Mouse (Mus musculus) midbrain, embryonic 16.5 days (tissue): ENCODE data around the gene Cox8b. TPM values are rescaled to one million over a fixed set of nuclear protein-coding genes. Genes with fewer than 3 reads are reported as not detected.
"Not testable (repeated sequence)": the region's sequence is repeated elsewhere in the genome, so short reads cannot be mapped to it uniquely, and the experiment has no call there.

Source experiments
- ATAC-seq: fragments of 200-750 bp; cut with Nextera tagmentation; 2 replicates; pipeline ENCODE4 v1.8.0; 2017; ENCODE audit warnings: moderate TSS enrichment
- H3K27ac ChIP-seq: fragments of 300-500 bp; sonication (generic); 2 replicates; pipeline ENCODE4 v1.5.1; 2014; ENCODE audit warnings: mild to moderate bottlenecking, low read length, mixed read lengths
- H3K27me3 ChIP-seq: fragments of 300-500 bp; sonication (generic); 2 replicates; pipeline ENCODE4 v1.6.1; 2014; ENCODE audit warnings: low read depth, low read length, mixed read lengths; ENCODE audit not compliant: control insufficient read depth, insufficient read depth
- H3K36me3 ChIP-seq: fragments of 300-500 bp; sonication (generic); 2 replicates; pipeline ENCODE4 v1.6.1; 2014; ENCODE audit warnings: mild to moderate bottlenecking, low read length, moderate library complexity, mixed read lengths; ENCODE audit not compliant: control insufficient read depth, insufficient read depth
- H3K4me1 ChIP-seq: fragments of 300-500 bp; sonication (generic); 2 replicates; pipeline ENCODE4 v1.6.1; 2014; ENCODE audit warnings: mild to moderate bottlenecking, low read length, mixed read lengths; ENCODE audit not compliant: control insufficient read depth, insufficient read depth
- H3K4me2 ChIP-seq: fragments of 300-500 bp; sonication (generic); 2 replicates; pipeline ENCODE4 v1.6.1; 2014; ENCODE audit warnings: mild to moderate bottlenecking, low read length, mixed read lengths
- H3K4me3 ChIP-seq: fragments of 300-500 bp; sonication (generic); 2 replicates; pipeline ENCODE4 v1.5.1; 2014; ENCODE audit warnings: low read depth, mild to moderate bottlenecking, low read length, moderate library complexity, mixed read lengths
- H3K9ac ChIP-seq: fragments of 300-500 bp; sonication (generic); 2 replicates; pipeline ENCODE4 v1.6.1; 2014; ENCODE audit warnings: low read depth, low read length, mixed read lengths
- H3K9me3 ChIP-seq: fragments of 300-500 bp; sonication (generic); replicated peaks from 2 replicates; pipeline ENCODE4 v1.6.1; 2014; ENCODE audit warnings: mild to moderate bottlenecking, low read length, mixed read lengths; ENCODE audit not compliant: control insufficient read depth, poor library complexity, severe bottlenecking
- WGBS: fragments of 180-500 bp; shearing (Covaris S2); extraction: QIAGEN DNeasy Blood & Tissue Kit; methylation state at CpG from one replicate; pipeline ENCODE4 v1.1.7; 2014; 5-methylcytosine and 5-hydroxymethylcytosine counted together
- polyA plus RNA-seq: library from polyadenylated mRNA; unstranded; fragments of >200 nt; fragmentation: Nextera tagmentation; extraction: Ambion mirVana; gene quantifications from 2 replicates; pipeline ENCODE4 v1.2.1, GENCODE M21; 2015

Gene Cox8b
- polyA plus RNA-seq, 1 experiment from 2014 or later: not detected

DNA sequence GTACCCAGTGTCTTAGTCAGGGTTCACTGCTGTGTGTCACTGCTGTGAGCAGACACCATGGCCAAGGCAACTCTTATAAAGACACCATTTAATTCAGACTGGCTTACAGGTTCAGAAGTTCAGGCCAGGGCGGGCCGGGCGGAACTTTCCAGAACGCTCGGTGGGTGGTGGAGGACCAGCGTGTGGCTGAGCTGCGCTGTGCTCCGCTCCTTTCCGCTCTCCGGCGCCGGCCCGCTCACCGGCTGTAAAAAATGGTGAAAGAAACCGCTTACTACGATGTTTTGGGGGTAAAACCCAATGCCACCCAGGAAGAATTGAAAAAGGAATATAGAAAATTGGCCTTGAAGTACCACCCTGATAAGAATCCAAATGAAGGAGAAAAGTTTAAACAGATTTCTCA lies 9.6 kb downstream of the Cox8b start:
- H3K4me3 ChIP-seq, H3K4me2 ChIP-seq, H3K9ac ChIP-seq, H3K9me3 ChIP-seq, H3K27me3 ChIP-seq, H3K27ac ChIP-seq, ATAC-seq, H3K4me1 ChIP-seq: not testable (repeated sequence)
- peaks cover 40% of the 10 kb centered on the region for H3K36me3 ChIP-seq
- WGBS: 96% methylated on average over 16 of the region's 16 CpGs

DNA sequence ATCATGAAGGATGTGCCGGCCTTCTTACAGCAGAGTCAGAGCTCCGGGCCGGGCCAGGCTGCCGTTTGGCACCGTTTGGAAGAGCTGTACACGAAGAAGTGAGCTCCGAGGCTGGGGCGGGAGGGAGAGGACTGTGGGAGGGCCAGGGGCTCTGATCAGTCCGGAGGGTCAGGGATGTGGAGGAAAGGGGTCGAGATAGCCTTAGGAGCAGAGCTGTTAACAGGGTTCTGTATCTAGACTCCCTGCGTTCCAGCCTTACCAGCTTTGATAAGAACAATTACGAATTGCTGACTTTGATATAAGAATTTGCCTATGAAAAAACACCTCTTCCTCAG lies 17.8 kb downstream of the Cox8b start:
- H3K4me1 ChIP-seq: peaks cover 16% of the 10 kb centered on the region
- peak overlapping the region; percentile 71 for H3K4me2 ChIP-seq
- under 1% methylated on average over 12 of the region's 12 CpGs for WGBS
- H3K9ac ChIP-seq: peak overlapping the region; percentile 82
- peak overlapping the region; percentile 93 for H3K27ac ChIP-seq
- H3K9me3 ChIP-seq: no peaks in the 10 kb centered on the region
- ATAC-seq: no peak
- peak overlapping the region; percentile 94 for H3K4me3 ChIP-seq
- no peaks in the 10 kb centered on the region for H3K27me3 ChIP-seq
- H3K36me3 ChIP-seq: peaks cover 13% of the 10 kb centered on the region

- ATAC-seq: peak; percentile 97
- no peaks in the 10 kb centered on the region for H3K27me3 ChIP-seq
- peak within 1 kb of the TSS; percentile 93 for H3K27ac ChIP-seq
- H3K4me1 ChIP-seq: peaks cover 16% of the 10 kb centered on the region
- peak within 1 kb of the TSS; percentile 94 for H3K4me3 ChIP-seq
- H3K9ac ChIP-seq: peak within 1 kb of the TSS; percentile 82
- peak within 1 kb of the TSS; percentile 71 for H3K4me2 ChIP-seq
- H3K9me3 ChIP-seq: no peaks in the 10 kb centered on the region
- under 1% methylated on average over 57 of the region's 59 CpGs for WGBS
- H3K36me3 ChIP-seq: peaks cover 10% of the 10 kb centered on the region
Measured at GRCm38 (mm10) chr7:140881696-140882468, 18.4 kb downstream of the Cox8b start, which contains the start of the genes Psmd13 and Sirt3. Gene Psmd13 (plus strand): TSS chr7:140881968. Gene Sirt3 (minus strand): TSS chr7:140882309.

DNA sequence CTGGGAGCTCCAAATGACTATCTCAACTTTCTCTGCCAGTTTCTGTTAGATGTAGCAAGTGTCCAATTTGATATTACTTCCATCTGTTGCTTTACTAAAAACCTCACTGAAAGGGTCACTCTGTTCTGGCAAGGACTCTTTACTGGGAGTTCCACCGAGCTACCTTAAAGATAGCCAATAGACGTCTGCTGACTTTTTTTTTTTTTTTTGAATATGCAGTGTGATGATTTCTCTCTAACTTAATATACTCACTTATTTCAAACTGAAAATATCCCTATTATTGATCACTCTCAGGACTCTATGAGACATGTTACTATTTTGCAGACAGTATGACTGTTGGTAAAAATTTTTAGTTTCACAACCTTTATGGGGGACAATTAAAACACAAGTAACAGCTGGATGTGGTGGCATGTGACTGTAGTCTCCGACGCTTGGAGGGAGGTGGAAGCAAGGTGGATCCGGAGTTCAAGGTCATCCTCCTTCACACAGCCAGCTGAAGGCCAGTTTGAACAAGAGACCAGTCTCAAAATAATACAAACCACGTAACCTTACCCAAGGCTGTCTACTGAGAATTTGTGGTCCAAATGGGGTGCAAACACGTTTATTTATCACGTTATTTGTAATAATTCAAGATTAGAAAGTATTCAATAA lies 19.3 kb downstream of the Cox8b start:
- 23% methylated on average over 8 of the region's 8 CpGs for WGBS

GRCm38 (mm10) chr7:140880419-140880818 lies 19.8 kb downstream of the Cox8b start:
- no peak for ATAC-seq
- Histone ChIP-seq H3K36me3 (peaks cover 7% of the 10 kb centered on the region; the same call in 1 of the 2 replicates), H3K4me3 (no peak overlapping the region), H3K4me2 (no peak overlapping the region), H3K9ac (no peak overlapping the region), H3K27me3 (no peaks in the 10 kb centered on the region), H3K27ac (no peak overlapping the region), H3K4me1 (peaks cover 16% of the 10 kb centered on the region), H3K9me3 (no peaks in the 10 kb centered on the region)
- WGBS: 96% methylated on average over 3 of the region's 3 CpGs

More for the DNA sequence above, 19.3 kb downstream of the Cox8b start:
- no peak for ATAC-seq
- peak overlapping the region; percentile 71 for H3K4me2 ChIP-seq
- no peaks in the 10 kb centered on the region for H3K9me3 ChIP-seq
- peak overlapping the region; percentile 93 for H3K27ac ChIP-seq
- peaks cover 7% of the 10 kb centered on the region; the same call in 1 of the 2 replicates for H3K36me3 ChIP-seq
- H3K27me3 ChIP-seq: no peaks in the 10 kb centered on the region
- peaks cover 16% of the 10 kb centered on the region for H3K4me1 ChIP-seq
- H3K9ac ChIP-seq: peak overlapping the region; percentile 82
- H3K4me3 ChIP-seq: peak overlapping the region; percentile 94

DNA sequence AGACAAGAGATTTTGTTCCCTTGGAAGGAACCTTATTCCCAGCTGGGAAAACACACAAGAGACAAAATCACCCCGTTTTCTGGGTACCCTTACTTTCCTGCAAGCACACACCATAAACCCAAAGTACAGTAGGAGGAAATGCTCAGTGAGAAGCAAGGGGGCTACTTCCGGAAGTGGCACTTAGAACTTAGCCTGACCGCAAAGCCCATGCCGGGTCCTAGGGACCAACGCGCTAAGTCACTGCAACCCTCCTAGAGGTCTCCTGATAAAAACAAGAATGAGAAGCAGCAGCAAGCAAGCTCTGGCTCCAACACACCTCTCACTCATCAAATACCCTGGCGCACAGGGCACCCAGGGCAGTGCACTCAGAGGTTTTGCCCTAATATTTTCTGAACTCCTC lies 20.9 kb downstream of the Cox8b start:
- ATAC-seq: no peak
- no peaks in the 10 kb centered on the region for H3K9me3 ChIP-seq
- peaks cover 9% of the 10 kb centered on the region; the same call in 1 of the 2 replicates for H3K36me3 ChIP-seq
- 90% methylated on average over 7 of the region's 7 CpGs for WGBS
- no peak overlapping the region for H3K9ac ChIP-seq
- H3K4me1 ChIP-seq: peaks cover 16% of the 10 kb centered on the region
- H3K27ac ChIP-seq: no peak overlapping the region
- H3K27me3 ChIP-seq: no peaks in the 10 kb centered on the region
- H3K4me3 ChIP-seq: no peak overlapping the region
- H3K4me2 ChIP-seq: no peak overlapping the region

GRCm38 (mm10) chr7:140877364-140877763 lies 22.9 kb downstream of the Cox8b start:
- H3K27me3 ChIP-seq: no peaks in the 10 kb centered on the region
- 83% methylated on average over 6 of the region's 6 CpGs for WGBS
- no peak overlapping the region for H3K4me2 ChIP-seq
- no peak overlapping the region for H3K9ac ChIP-seq
- H3K36me3 ChIP-seq: peaks cover 9% of the 10 kb centered on the region; the same call in 1 of the 2 replicates
- no peak overlapping the region for H3K4me3 ChIP-seq
- no peak for ATAC-seq
- no peaks in the 10 kb centered on the region for H3K9me3 ChIP-seq
- peaks cover 5% of the 10 kb centered on the region for H3K4me1 ChIP-seq
- no peak overlapping the region for H3K27ac ChIP-seq

GRCm38 (mm10) chr7:140874224-140874623 lies 26.0 kb downstream of the Cox8b start:
- Histone ChIP-seq H3K9ac (no peak overlapping the region), H3K27ac (no peak overlapping the region), H3K9me3 (no peaks in the 10 kb centered on the region), H3K4me2 (no peak overlapping the region), H3K36me3 (peaks cover 11% of the 10 kb centered on the region; the same call in 1 of the 2 replicates), H3K4me3 (no peak overlapping the region), H3K4me1 (no peaks in the 10 kb centered on the region), H3K27me3 (no peaks in the 10 kb centered on the region)
- no peak for ATAC-seq
- WGBS: 87% methylated on average over 4 of the region's 4 CpGs

GRCm38 (mm10) chr7:140864761-140865160 lies 35.5 kb downstream of the Cox8b start:
- WGBS: 92% methylated on average over 12 of the region's 12 CpGs
- no peaks in the 10 kb centered on the region for H3K27me3 ChIP-seq
- H3K27ac ChIP-seq: no peak overlapping the region
- ATAC-seq: no peak
- no peak overlapping the region for H3K4me2 ChIP-seq
- peaks cover 30% of the 10 kb centered on the region for H3K36me3 ChIP-seq
- H3K4me3 ChIP-seq: no peak overlapping the region
- no peak overlapping the region for H3K9ac ChIP-seq
- no peaks in the 10 kb centered on the region for H3K9me3 ChIP-seq
- H3K4me1 ChIP-seq: 0 out of 2 replicates have a peak, but pooled peaks cover 2% of the 10 kb centered on the region
